ENCODE assay signal across 13 mouse cellular contexts in the genomic region with DNA sequence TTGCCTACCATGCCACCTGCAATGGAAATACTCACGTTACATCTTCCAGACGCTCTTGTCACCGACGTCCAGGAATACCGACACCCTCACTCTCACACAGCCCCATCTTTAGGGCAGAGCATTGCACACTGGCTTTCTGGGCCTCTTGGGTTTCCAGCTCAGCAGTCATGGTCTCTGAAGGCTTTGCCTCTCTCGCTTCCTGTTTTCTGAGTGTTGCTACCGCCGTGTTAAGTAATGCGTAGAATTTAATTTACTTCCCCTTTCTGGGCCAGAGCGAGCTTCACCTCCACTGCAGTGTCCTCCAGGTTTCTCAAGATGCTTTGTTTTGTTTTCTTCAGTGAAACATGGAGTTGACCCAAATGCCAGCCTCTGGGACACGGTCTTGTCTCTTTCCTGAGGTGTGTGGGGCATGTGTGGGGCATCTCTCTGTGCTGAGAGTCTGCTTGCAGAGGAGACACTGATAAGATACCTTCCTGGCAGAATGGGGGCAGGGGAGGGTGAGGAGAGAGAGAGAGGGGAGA. TPM values are rescaled to one million over a fixed set of nuclear protein-coding genes. Genes with fewer than 3 reads are reported as not detected.
DNase-seq lines count a peak whose midpoint lies in the region; ATAC-seq and TF ChIP-seq lines count a peak whose summit lies in the region.
"Had no signal": no experiment of that assay in that cellular context is flagged by ENCODE, and none has a peak within 500 bp of the region (broad histone marks: within the 10 kb centered on the region; RNA-seq: fewer than 3 reads in every experiment).

No protein-coding gene starts in this region.

- 31% methylated on average over 11 of the region's 11 CpGs for WGBS in liver, postnatal 0 days (ENCODE audit: insufficient replicate concordance)

- no peak for TF ChIP-seq EP300 in liver, postnatal 0 days (IDR thresholded peaks at IDR 0.05; ENCODE audit: low read depth)

- no peaks in the 10 kb centered on the region for H3K27me3 ChIP-seq in liver, postnatal 0 days (ENCODE audit: insufficient read depth, low read length)
- H3K27me3 ChIP-seq: limb, embryonic 13.5 days had no signal

- ATAC-seq in liver, postnatal 0 days, result peak; percentile 79

- H3K9me3 ChIP-seq in liver, postnatal 0 days (ENCODE audit: low read length), result no peaks in the 10 kb centered on the region
- H3K9me3 ChIP-seq: limb, embryonic 13.5 days had no signal

- H3K36me3 ChIP-seq in liver, postnatal 0 days (replicated peaks; ENCODE audit: insufficient read depth, low read length), result no peaks in the 10 kb centered on the region
- H3K36me3 ChIP-seq: limb, embryonic 13.5 days had no signal

- DNase-seq in B cell, adult 2 months, result peak; percentile 79 to 80
- peak; percentile 55 for DNase-seq in c-Kit-positive CD71-negative TER-119-negative erythroid progenitor cells, embryonic 14.5 days (ENCODE audit: low read depth)
- DNase-seq in liver, postnatal 0 days, result peak; percentile 45
- DNase-seq in spleen, adult 18-20 months, result peak; percentile 51 to 60
- no peak for DNase-seq in adrenal gland, postnatal 36 days
- no peak for DNase-seq in adrenal gland, adult (ENCODE audit: inconsistent age in 2 of 2, low spot score in 1 of 2)
- no peak for DNase-seq in cerebellum, adult 11-12 months
- no peak for DNase-seq in right cerebral cortex, postnatal 4 days
- DNase-seq: heart, postnatal 10 days had no signal

- no peak for TF ChIP-seq CTCF in liver, postnatal 0 days (IDR thresholded peaks at IDR 0.05; ENCODE audit: low read depth)

- peaks cover 5% of the 10 kb centered on the region for H3K4me1 ChIP-seq in liver, postnatal 0 days (ENCODE audit: insufficient read depth)
- H3K4me1 ChIP-seq: limb, embryonic 13.5 days had no signal

- H3K9ac ChIP-seq in liver, postnatal 0 days (replicated peaks), result no peak overlapping the region
- H3K9ac ChIP-seq: limb, embryonic 13.5 days had no signal

- H3K4me2 ChIP-seq in liver, postnatal 0 days (ENCODE audit: low read depth, low read length), result peak overlapping the region; percentile 62
- H3K4me2 ChIP-seq: limb, embryonic 13.5 days had no signal

- H3K27ac ChIP-seq in liver, postnatal 0 days (ENCODE audit: low read depth), result peak overlapping the region; percentile 70
- H3K27ac ChIP-seq: limb, embryonic 13.5 days had no signal

- peak overlapping the region; percentile 26; the same call in 1 of the 2 replicates for H3K4me3 ChIP-seq in liver, postnatal 0 days (ENCODE audit: low read depth, low read length)
- H3K4me3 ChIP-seq: limb, embryonic 13.5 days had no signal

RNA-seq across cellular contexts. Expression of a gene that starts 29.4 kb away (rescaled TPM):
- polyA plus RNA-seq in liver, postnatal 0 days (2015; fragmentation: Nextera tagmentation; extraction: Ambion mirVana), result 0.04 and 0.07 TPM in 2 replicates
- total RNA-seq in adrenal gland, postnatal 36 days (2021), result under 1 TPM; 0.03 to 0.10 TPM
- total RNA-seq: ES-E14 had no signal
- polyA plus RNA-seq: embryonic facial prominence, embryonic 14.5 days; neural tube, embryonic 11.5 days had no signal

Comparison
In these comparisons a context has a peak if more than half of its experiments do, and no peak if none do; other contexts are left out.
1. DNase-seq: peak in B cell, adult 2 months (2 of 2), c-Kit-positive CD71-negative TER-119-negative erythroid progenitor cells, embryonic 14.5 days (single experiment), liver, postnatal 0 days (single experiment) and spleen, adult 18-20 months (2 of 2); none in adrenal gland, postnatal 36 days (0 of 2), adrenal gland, adult (0 of 2), cerebellum, adult 11-12 months (single experiment) and right cerebral cortex, postnatal 4 days (single experiment).